Mouse (Mus musculus) forebrain, postnatal 0 days (tissue): ENCODE results near the gene Tjp2. TPM values are rescaled to one million over a fixed set of nuclear protein-coding genes. Genes with fewer than 3 reads are reported as not detected.
"Not testable (repeated sequence)": the region's sequence is repeated elsewhere in the genome, so short reads cannot be mapped to it uniquely, and the experiment has no call there.

Source experiments
- ATAC-seq: fragments of 200-750 bp; cut with Nextera tagmentation; 2 replicates; pipeline ENCODE4 v1.8.0; 2017; ENCODE audit warnings: mild to moderate bottlenecking, moderate library complexity
- DNase-seq: peaks from one replicate; pipeline ENCODE4 v3.0.0-alpha.2; 2015
- H3K27ac ChIP-seq: fragments of 300-500 bp; sonication (generic); 2 replicates; pipeline ENCODE4 v1.5.1; 2014; ENCODE audit warnings: low read depth, mild to moderate bottlenecking, antibody characterized with exemption, low read length, moderate library complexity, mixed read lengths
- H3K27me3 ChIP-seq: fragments of 300-500 bp; sonication (generic); 2 replicates; pipeline ENCODE4 v1.6.1; 2014; ENCODE audit warnings: mild to moderate bottlenecking, low read length, mixed read lengths; ENCODE audit not compliant: insufficient read depth
- H3K36me3 ChIP-seq: fragments of 300-500 bp; sonication (generic); 2 replicates; pipeline ENCODE4 v1.6.1; 2014; ENCODE audit warnings: mild to moderate bottlenecking, moderate library complexity; ENCODE audit not compliant: insufficient read depth
- H3K4me1 ChIP-seq: fragments of 300-500 bp; sonication (generic); 2 replicates; pipeline ENCODE4 v1.6.1; 2014; ENCODE audit warnings: antibody characterized with exemption; ENCODE audit not compliant: insufficient read depth
- H3K4me2 ChIP-seq: fragments of 300-500 bp; sonication (generic); 2 replicates; pipeline ENCODE4 v1.6.1; 2014; ENCODE audit warnings: low read depth, mild to moderate bottlenecking, moderate library complexity
- H3K4me3 ChIP-seq: fragments of 300-500 bp; sonication (generic); 2 replicates; pipeline ENCODE4 v1.5.1; 2014; ENCODE audit warnings: low read depth, low read length, mixed read lengths
- H3K9ac ChIP-seq: fragments of 300-500 bp; sonication (generic); 2 replicates; pipeline ENCODE4 v1.6.1; 2014; ENCODE audit warnings: mild to moderate bottlenecking
- H3K9me3 ChIP-seq: fragments of 300-500 bp; sonication (generic); 2 replicates; pipeline ENCODE4 v1.6.1; 2016; ENCODE audit warnings: low read length
- CTCF ChIP-seq: sonication (generic); IDR thresholded peaks from 2 replicates; pipeline ENCODE4 v1.5.1; 2016; ENCODE audit warnings: antibody characterized with exemption, control low read depth, low read depth
- WGBS: fragments of 180-500 bp; shearing (Covaris S2); extraction: QIAGEN DNeasy Blood & Tissue Kit; methylation state at CpG from one replicate; pipeline ENCODE4 v1.1.7; 2014; 5-methylcytosine and 5-hydroxymethylcytosine counted together
- polyA plus RNA-seq: library from polyadenylated mRNA; unstranded; fragments of >200 nt; fragmentation: Nextera tagmentation; extraction: Ambion mirVana; gene quantifications from 2 replicates; pipeline ENCODE4 v1.2.1, GENCODE M21; 2015
- total RNA-seq: library from RNA; depleted of rRNA; stranded (reverse); fragments of >200 nt; gene quantifications from 2 replicates; pipeline ENCODE4 v1.2.3, GENCODE M21; 2014

The Tjp2 gene
- total and polyA plus RNA-seq, 2 experiments from 2014 or later = 8.8 to 15.5 TPM

GRCm38 (mm10) chr19:24187358-24187757, 37.5 kb downstream of the Tjp2 start:
- peak; percentile 40 for TF ChIP-seq CTCF
- ATAC-seq = not testable (repeated sequence)

GRCm38 (mm10) chr19:24183680-24184235, 41.1 kb downstream of the Tjp2 start:
- Histone ChIP-seq H3K36me3 (no peaks in the 10 kb centered on the region), H3K4me1 (no peaks in the 10 kb centered on the region), H3K27ac (no peak overlapping the region), H3K4me2 (no peak overlapping the region), H3K27me3 (no peaks in the 10 kb centered on the region), H3K9me3 (no peaks in the 10 kb centered on the region), H3K9ac (no peak overlapping the region), H3K4me3 (no peak overlapping the region)
- 65% methylated on average over 15 of the region's 15 CpGs for WGBS
- TF ChIP-seq CTCF = no peak
- DNase-seq = no peak
- ATAC-seq = no peak

More at GRCm38 (mm10) chr19:24187358-24187757, 37.5 kb downstream of the Tjp2 start:
- not testable (repeated sequence) for H3K4me2 ChIP-seq, DNase-seq, H3K9me3 ChIP-seq, H3K27ac ChIP-seq, H3K4me3 ChIP-seq, H3K9ac ChIP-seq, H3K27me3 ChIP-seq, H3K36me3 ChIP-seq, H3K4me1 ChIP-seq
- WGBS = 81% methylated on average over 1 of the region's 1 CpGs

- Histone ChIP-seq H3K9me3 (no peaks in the 10 kb centered on the region), H3K27me3 (no peaks in the 10 kb centered on the region), H3K9ac (no peak overlapping the region), H3K4me1 (no peaks in the 10 kb centered on the region), H3K4me3 (no peak overlapping the region), H3K27ac (no peak overlapping the region), H3K4me2 (no peak overlapping the region), H3K36me3 (no peaks in the 10 kb centered on the region)
- no peak for TF ChIP-seq CTCF
- DNase-seq = no peak
- WGBS = 84% methylated on average over 8 of the region's 8 CpGs
- ATAC-seq = no peak
These were observed 44.4 kb downstream of the Tjp2 start for GRCm38 (mm10) chr19:24180415-24180814.

GRCm38 (mm10) chr19:24178086-24178485, 46.7 kb downstream of the Tjp2 start:
- 95% methylated on average over 2 of the region's 2 CpGs for WGBS
- ATAC-seq (no peak), DNase-seq (no peak)
- H3K4me3 ChIP-seq = no peak overlapping the region
- H3K27ac ChIP-seq = no peak overlapping the region
- no peaks in the 10 kb centered on the region for H3K27me3 ChIP-seq
- H3K9ac ChIP-seq = no peak overlapping the region
- H3K36me3 ChIP-seq = no peaks in the 10 kb centered on the region
- no peak overlapping the region for H3K4me2 ChIP-seq
- no peaks in the 10 kb centered on the region for H3K9me3 ChIP-seq
- TF ChIP-seq CTCF = no peak
- 0 out of 2 replicates have a peak, but pooled peaks cover 3% of the 10 kb centered on the region for H3K4me1 ChIP-seq

GRCm38 (mm10) chr19:24176692-24177091, 48.1 kb downstream of the Tjp2 start:
- no peak for DNase-seq
- no peak for ATAC-seq
- no peak for TF ChIP-seq CTCF
- 79% methylated on average over 4 of the region's 4 CpGs for WGBS
- no peak overlapping the region for H3K4me2 ChIP-seq
- H3K36me3 ChIP-seq = no peaks in the 10 kb centered on the region
- H3K9ac ChIP-seq = no peak overlapping the region
- no peak overlapping the region for H3K27ac ChIP-seq
- no peaks in the 10 kb centered on the region for H3K9me3 ChIP-seq
- H3K4me1 ChIP-seq = 0 out of 2 replicates have a peak, but pooled peaks cover 3% of the 10 kb centered on the region
- no peak overlapping the region for H3K4me3 ChIP-seq
- H3K27me3 ChIP-seq = no peaks in the 10 kb centered on the region

GRCm38 (mm10) chr19:24174896-24175295, 49.9 kb downstream of the Tjp2 start:
- H3K4me1 ChIP-seq = 0 out of 2 replicates have a peak, but pooled peaks cover 3% of the 10 kb centered on the region
- no peak for DNase-seq
- no peak for TF ChIP-seq CTCF
- H3K4me3 ChIP-seq = peak overlapping the region; percentile 72
- H3K4me2 ChIP-seq = peak overlapping the region; percentile 89
- WGBS = 4% methylated on average over 13 of the region's 13 CpGs
- H3K9me3 ChIP-seq = no peaks in the 10 kb centered on the region
- H3K9ac ChIP-seq = peak overlapping the region; percentile 74; the same call in 1 of the 2 replicates
- no peak overlapping the region for H3K27ac ChIP-seq
- H3K36me3 ChIP-seq = no peaks in the 10 kb centered on the region
- no peak for ATAC-seq
- H3K27me3 ChIP-seq = no peaks in the 10 kb centered on the region

- Histone ChIP-seq H3K4me1 (0 out of 2 replicates have a peak, but pooled peaks cover 3% of the 10 kb centered on the region), H3K4me2 (peak overlapping the region; percentile 89), H3K4me3 (peak overlapping the region; percentile 72), H3K9ac (peak overlapping the region; percentile 74), H3K27ac (peak overlapping the region; percentile 80), H3K9me3 (no peaks in the 10 kb centered on the region), H3K27me3 (no peaks in the 10 kb centered on the region), H3K36me3 (no peaks in the 10 kb centered on the region)
- 1% methylated on average over 100 of the region's 103 CpGs for WGBS
- DNase-seq (peak; percentile 90), ATAC-seq (peak; percentile 93)
- TF ChIP-seq CTCF = peak; percentile 30; the same call in 1 of the 2 replicates
These were observed 51.0 kb downstream of the Tjp2 start for GRCm38 (mm10) chr19:24173608-24174523.
